Mouse (Mus musculus) megakaryocyte, embryonic 14.5 days (primary cell): ENCODE results near the gene Rnase13.

Source experiments
- FLI1 ChIP-seq: IDR thresholded peaks from 2 replicates; pipeline ENCODE4 v1.6.1; 2012; ENCODE audit warnings: low read length, inconsistent platforms, mixed read lengths
- GATA1 ChIP-seq: IDR thresholded peaks from 3 replicates; pipeline ENCODE4 v1.6.1; 2012; ENCODE audit warnings: mixed read lengths, low read length, inconsistent platforms, borderline replicate concordance

- TF ChIP-seq GATA1 (no peak), FLI1 (no peak)
Observed at GRCm38 (mm10) chr14:51871741-51872140, 50.8 kb downstream of the Rnase13 start.
